Mouse (Mus musculus): ENCODE measurements around the gene Myo10. TPM values are rescaled to one million over a fixed set of nuclear protein-coding genes. Genes with fewer than 3 reads are reported as not detected.

Gene Myo10
- polyA plus RNA-seq, 1 experiment from 2014 or later, result 72.8 TPM

DNA sequence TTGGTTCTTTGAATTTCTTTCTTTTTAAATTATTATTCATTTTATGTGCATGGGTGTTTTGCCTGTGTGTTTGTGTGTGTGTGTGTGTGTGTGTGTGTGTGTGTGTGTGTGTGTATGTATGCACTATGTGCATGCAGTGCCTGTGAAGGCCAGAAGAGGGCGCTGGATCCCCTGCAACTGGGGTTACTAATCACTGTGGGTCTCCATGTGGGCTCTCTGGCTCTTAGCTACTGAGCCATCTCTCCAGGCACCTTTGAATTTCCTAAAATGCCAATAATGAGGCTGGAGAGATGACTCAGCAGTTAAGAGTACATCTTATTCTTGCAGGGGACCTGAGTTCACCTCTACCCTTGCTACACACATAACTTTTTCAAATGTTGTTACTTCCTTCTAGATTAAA, 18.1 kb upstream of the Myo10 start:
- Histone ChIP-seq H3K27me3 (ENCODE audit: control insufficient read depth, insufficient read depth, low read length) (no peaks in the 10 kb centered on the region), H3K9ac (ENCODE audit: low read length) (no peak overlapping the region), H3K36me3 (ENCODE audit: control insufficient read depth, insufficient read depth, low read length) (no peaks in the 10 kb centered on the region), H3K27ac (ENCODE audit: low read depth, low read length) (no peak overlapping the region), H3K9me3 (ENCODE audit: control insufficient read depth, low read length) (no peaks in the 10 kb centered on the region), H3K4me3 (ENCODE audit: low read depth, low read length) (no peak overlapping the region), H3K4me2 (no peak overlapping the region), H3K4me1 (ENCODE audit: control insufficient read depth, insufficient read depth, low read length) (no peaks in the 10 kb centered on the region)
- WGBS, result 25% methylated on average over 1 of the region's 1 CpGs
- DNase-seq (ENCODE audit: low spot score, missing footprints), result no peak
- ATAC-seq (ENCODE audit: low FRiP score), result no peak

DNA sequence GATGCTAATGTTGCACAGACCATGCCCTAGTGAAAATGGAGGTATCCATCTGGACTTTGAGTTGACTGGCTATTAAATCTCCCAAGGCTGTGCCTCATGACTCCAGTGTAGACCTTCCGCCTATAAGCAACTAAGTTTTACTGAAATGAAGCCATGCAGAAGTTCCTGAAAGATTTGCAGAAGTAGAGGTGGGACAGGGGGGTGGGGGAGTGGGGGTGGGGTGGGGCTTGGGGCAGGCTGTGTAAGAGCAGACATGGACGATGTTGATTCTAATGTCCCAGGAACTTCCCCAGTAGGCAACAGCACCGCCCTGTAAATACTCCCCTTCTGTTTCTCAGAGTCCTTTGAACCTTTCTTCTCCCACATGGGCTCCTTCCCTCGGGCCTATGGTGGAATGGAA, 16.9 kb upstream of the Myo10 start:
- DNase-seq (ENCODE audit: low spot score, missing footprints) (no peak), ATAC-seq (ENCODE audit: low FRiP score) (no peak)
- H3K9ac ChIP-seq (ENCODE audit: low read length), result no peak overlapping the region
- no peak overlapping the region for H3K4me2 ChIP-seq
- H3K27me3 ChIP-seq (ENCODE audit: control insufficient read depth, insufficient read depth, low read length), result no peaks in the 10 kb centered on the region
- no peak overlapping the region for H3K27ac ChIP-seq (ENCODE audit: low read depth, low read length)
- H3K4me3 ChIP-seq (ENCODE audit: low read depth, low read length), result no peak overlapping the region
- WGBS, result 83% methylated on average over 4 of the region's 4 CpGs
- no peaks in the 10 kb centered on the region for H3K36me3 ChIP-seq (ENCODE audit: control insufficient read depth, insufficient read depth, low read length)
- H3K9me3 ChIP-seq (ENCODE audit: control insufficient read depth, low read length), result no peaks in the 10 kb centered on the region
- H3K4me1 ChIP-seq (ENCODE audit: control insufficient read depth, insufficient read depth, low read length), result no peaks in the 10 kb centered on the region

- H3K4me2 ChIP-seq, result no peak overlapping the region
- WGBS, result 88% methylated on average over 3 of the region's 3 CpGs
- no peak for ATAC-seq (ENCODE audit: low FRiP score)
These were observed 13.6 kb upstream of the Myo10 start for GRCm38 (mm10) chr15:25608742-25609141.

GRCm38 (mm10) chr15:25609253-25609652, 13.1 kb upstream of the Myo10 start:
- no peak overlapping the region for H3K9ac ChIP-seq (ENCODE audit: low read length)
- no peaks in the 10 kb centered on the region for H3K27me3 ChIP-seq (ENCODE audit: control insufficient read depth, insufficient read depth, low read length)
- no peak overlapping the region for H3K27ac ChIP-seq (ENCODE audit: low read depth, low read length)
- H3K4me2 ChIP-seq, result no peak overlapping the region
- no peak for ATAC-seq (ENCODE audit: low FRiP score)
- no peaks in the 10 kb centered on the region for H3K36me3 ChIP-seq (ENCODE audit: control insufficient read depth, insufficient read depth, low read length)
- WGBS, result 82% methylated on average over 10 of the region's 10 CpGs
- H3K4me1 ChIP-seq (ENCODE audit: control insufficient read depth, insufficient read depth, low read length), result no peaks in the 10 kb centered on the region
- no peaks in the 10 kb centered on the region for H3K9me3 ChIP-seq (ENCODE audit: control insufficient read depth, low read length)
- no peak for DNase-seq (ENCODE audit: low spot score, missing footprints)
- H3K4me3 ChIP-seq (ENCODE audit: low read depth, low read length), result no peak overlapping the region

More at GRCm38 (mm10) chr15:25608742-25609141, 13.6 kb upstream of the Myo10 start:
- no peaks in the 10 kb centered on the region for H3K36me3 ChIP-seq (ENCODE audit: control insufficient read depth, insufficient read depth, low read length)
- H3K9me3 ChIP-seq (ENCODE audit: control insufficient read depth, low read length), result no peaks in the 10 kb centered on the region
- H3K4me3 ChIP-seq (ENCODE audit: low read depth, low read length), result no peak overlapping the region
- H3K9ac ChIP-seq (ENCODE audit: low read length), result no peak overlapping the region
- no peaks in the 10 kb centered on the region for H3K4me1 ChIP-seq (ENCODE audit: control insufficient read depth, insufficient read depth, low read length)
- H3K27me3 ChIP-seq (ENCODE audit: control insufficient read depth, insufficient read depth, low read length), result no peaks in the 10 kb centered on the region
- DNase-seq (ENCODE audit: low spot score, missing footprints), result no peak
- no peak overlapping the region for H3K27ac ChIP-seq (ENCODE audit: low read depth, low read length)

GRCm38 (mm10) chr15:25611178-25611577, 11.1 kb upstream of the Myo10 start:
- no peak overlapping the region for H3K4me3 ChIP-seq (ENCODE audit: low read depth, low read length)
- WGBS, result 77% methylated on average over 6 of the region's 6 CpGs

GRCm38 (mm10) chr15:25620560-25620959, 1.8 kb upstream of the Myo10 start:
- ATAC-seq (ENCODE audit: low FRiP score) (no peak), DNase-seq (ENCODE audit: low spot score, missing footprints) (no peak)
- 82% methylated on average over 4 of the region's 4 CpGs for WGBS

More at GRCm38 (mm10) chr15:25611178-25611577, 11.1 kb upstream of the Myo10 start:
- no peak for ATAC-seq (ENCODE audit: low FRiP score)
- Histone ChIP-seq H3K27me3 (ENCODE audit: control insufficient read depth, insufficient read depth, low read length) (no peaks in the 10 kb centered on the region), H3K36me3 (ENCODE audit: control insufficient read depth, insufficient read depth, low read length) (no peaks in the 10 kb centered on the region), H3K9ac (ENCODE audit: low read length) (no peak overlapping the region), H3K4me1 (ENCODE audit: control insufficient read depth, insufficient read depth, low read length) (no peaks in the 10 kb centered on the region), H3K27ac (ENCODE audit: low read depth, low read length) (no peak overlapping the region), H3K4me2 (no peak overlapping the region), H3K9me3 (ENCODE audit: control insufficient read depth, low read length) (no peaks in the 10 kb centered on the region)
- DNase-seq (ENCODE audit: low spot score, missing footprints), result no peak

GRCm38 (mm10) chr15:25621351-25622199, 750 bp upstream of the Myo10 start:
- ATAC-seq (ENCODE audit: low FRiP score), result no peak
- Histone ChIP-seq H3K36me3 (ENCODE audit: control insufficient read depth, insufficient read depth, low read length) (no peaks in the 10 kb centered on the region), H3K27ac (ENCODE audit: low read depth, low read length) (no peak overlapping the region), H3K27me3 (ENCODE audit: control insufficient read depth, insufficient read depth, low read length) (peaks cover 5% of the 10 kb centered on the region; the same call in 1 of the 2 replicates), H3K4me3 (ENCODE audit: low read depth, low read length) (peak overlapping the region; percentile 81), H3K4me2 (peak overlapping the region; percentile 98), H3K9ac (ENCODE audit: low read length) (peak overlapping the region; percentile 49; the same call in 1 of the 2 replicates), H3K9me3 (ENCODE audit: control insufficient read depth, low read length) (no peaks in the 10 kb centered on the region), H3K4me1 (ENCODE audit: control insufficient read depth, insufficient read depth, low read length) (no peaks in the 10 kb centered on the region; the same call in 1 of the 2 replicates)
- WGBS, result 3% methylated on average over 20 of the region's 20 CpGs
- peak; percentile 91 for DNase-seq (ENCODE audit: low spot score, missing footprints)

More at GRCm38 (mm10) chr15:25620560-25620959, 1.8 kb upstream of the Myo10 start:
- no peak overlapping the region for H3K4me2 ChIP-seq
- H3K27me3 ChIP-seq (ENCODE audit: control insufficient read depth, insufficient read depth, low read length), result peaks cover 5% of the 10 kb centered on the region; the same call in 1 of the 2 replicates
- H3K4me3 ChIP-seq (ENCODE audit: low read depth, low read length), result no peak overlapping the region
- no peaks in the 10 kb centered on the region for H3K36me3 ChIP-seq (ENCODE audit: control insufficient read depth, insufficient read depth, low read length)
- H3K4me1 ChIP-seq (ENCODE audit: control insufficient read depth, insufficient read depth, low read length), result no peaks in the 10 kb centered on the region; the same call in 1 of the 2 replicates
- H3K9ac ChIP-seq (ENCODE audit: low read length), result no peak overlapping the region
- H3K9me3 ChIP-seq (ENCODE audit: control insufficient read depth, low read length), result no peaks in the 10 kb centered on the region
- no peak overlapping the region for H3K27ac ChIP-seq (ENCODE audit: low read depth, low read length)

DNA sequence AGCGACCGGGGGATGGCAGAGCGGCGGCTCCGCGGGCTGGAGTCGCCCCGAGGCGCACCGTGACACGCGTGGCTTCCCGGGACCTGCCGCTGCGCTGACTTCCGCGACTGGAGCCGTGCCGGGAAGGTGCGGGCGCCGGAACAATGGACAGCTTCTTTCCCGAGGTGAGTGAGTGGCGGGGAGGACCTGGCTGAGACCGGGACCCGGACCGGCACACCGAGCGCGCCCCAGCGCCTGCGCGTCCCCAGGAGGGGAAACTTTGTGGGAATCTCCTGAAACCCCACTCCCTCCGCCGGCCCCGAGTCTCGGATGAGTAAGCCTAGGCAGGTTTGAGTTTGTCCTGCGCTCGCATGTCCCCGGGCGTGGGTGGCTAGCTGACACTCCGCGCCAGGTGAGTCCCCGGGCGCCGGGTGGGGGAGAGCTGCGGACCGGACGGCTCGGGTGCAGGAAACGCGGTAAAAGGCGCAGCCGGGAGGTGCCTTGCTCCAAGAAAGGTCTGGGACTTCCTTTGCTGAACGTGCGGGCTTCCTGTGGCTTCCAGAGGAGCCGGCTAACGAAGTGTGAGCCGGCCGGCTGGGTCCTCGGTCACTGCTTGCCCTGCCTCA, 644 bp downstream of the Myo10 start:
- Histone ChIP-seq H3K27me3 (ENCODE audit: control insufficient read depth, insufficient read depth, low read length) (peaks cover 5% of the 10 kb centered on the region; the same call in 1 of the 2 replicates), H3K9me3 (ENCODE audit: control insufficient read depth, low read length) (no peaks in the 10 kb centered on the region), H3K36me3 (ENCODE audit: control insufficient read depth, insufficient read depth, low read length) (no peaks in the 10 kb centered on the region), H3K27ac (ENCODE audit: low read depth, low read length) (no peak overlapping the region), H3K4me1 (ENCODE audit: control insufficient read depth, insufficient read depth, low read length) (no peaks in the 10 kb centered on the region; the same call in 1 of the 2 replicates), H3K9ac (ENCODE audit: low read length) (peak overlapping the region; percentile 90), H3K4me3 (ENCODE audit: low read depth, low read length) (peak overlapping the region; percentile 81), H3K4me2 (peak overlapping the region; percentile 98)
- peak; percentile 96 for DNase-seq (ENCODE audit: low spot score, missing footprints)
- 0% methylated on average over 58 of the region's 61 CpGs for WGBS
- ATAC-seq (ENCODE audit: low FRiP score), result peak; percentile 47

All from midbrain, embryonic 11.5 days (tissue).